Mouse (Mus musculus): ENCODE results near the gene Prkar1a.

- no peak for TF ChIP-seq CTCF (IDR thresholded peaks at IDR 0.05; ENCODE audit: low read depth)
- no peak for TF ChIP-seq EP300 (IDR thresholded peaks at IDR 0.05; ENCODE audit: low read depth)
Observed at GRCm38 (mm10) chr11:109611303-109612149, 37.7 kb upstream of the Prkar1a start, which contains the start of gene Wipi1.
